Mouse (Mus musculus): ENCODE measurements at regions not wholly inside any gene's neighbourhood (a gene's known extent, or its start where the extent isn't known, plus 50 kb on each side); places are given as distances from the start of the nearest gene placed in this dataset.

DNA sequence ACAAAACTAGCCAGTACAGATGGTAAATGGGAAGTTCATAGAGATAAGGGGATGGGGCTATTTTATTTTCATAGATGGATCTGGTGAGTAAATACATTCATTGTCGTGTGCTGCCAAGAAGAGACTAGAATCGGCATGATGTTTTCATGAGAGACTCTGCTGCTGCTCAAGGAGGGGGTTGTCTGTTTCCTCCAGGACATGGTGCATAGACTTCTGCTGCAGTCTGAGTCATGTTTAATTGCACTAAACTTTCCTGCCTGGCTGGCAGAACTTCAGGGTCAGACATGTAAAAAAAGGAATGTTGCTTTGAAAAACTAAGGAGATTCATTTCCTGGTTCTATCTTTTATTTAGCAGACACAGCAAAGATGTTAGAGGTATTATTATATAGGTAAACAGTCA, 100.9 kb upstream of the B430305J03Rik start:
- no peak for ATAC-seq

DNA sequence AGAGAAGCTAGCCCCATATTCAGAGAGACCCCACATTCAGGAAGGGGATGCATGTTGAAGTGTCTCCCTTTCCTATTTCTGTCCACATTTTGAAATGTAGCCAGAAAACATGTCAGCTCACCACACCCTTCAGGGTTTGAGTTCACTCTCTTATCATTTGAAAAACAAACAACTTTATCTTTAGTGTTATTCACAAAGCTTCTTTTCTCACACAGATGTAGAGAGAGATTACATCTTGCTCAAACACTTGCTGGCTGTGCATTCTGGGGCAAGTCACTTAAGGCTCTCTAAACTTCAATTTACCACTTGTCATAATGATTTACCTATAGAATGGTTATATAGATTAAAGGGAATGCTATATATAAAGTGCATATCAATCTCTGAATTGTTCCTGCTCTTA, 94.3 kb upstream of the B430305J03Rik start:
- ATAC-seq = no peak

DNA sequence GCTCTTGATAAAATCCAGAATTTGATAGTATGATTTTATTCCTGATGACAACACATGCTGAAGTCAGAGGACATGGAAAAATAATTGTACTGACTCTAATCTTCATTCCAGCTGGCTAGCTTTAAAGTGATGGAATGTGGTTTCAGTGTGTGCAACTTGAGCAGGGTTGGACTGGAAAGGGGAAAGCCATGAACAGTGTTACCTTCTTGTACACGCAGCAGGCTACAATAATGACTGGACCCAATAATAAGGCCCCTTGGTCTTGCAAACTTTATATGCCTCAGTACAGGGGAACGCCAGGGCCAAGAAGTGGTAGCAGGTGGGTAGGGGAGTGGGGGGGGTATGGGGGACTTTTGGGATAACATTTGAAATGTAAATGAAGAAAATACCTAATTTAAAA, 90.8 kb upstream of the B430305J03Rik start:
- no peak for ATAC-seq

DNA sequence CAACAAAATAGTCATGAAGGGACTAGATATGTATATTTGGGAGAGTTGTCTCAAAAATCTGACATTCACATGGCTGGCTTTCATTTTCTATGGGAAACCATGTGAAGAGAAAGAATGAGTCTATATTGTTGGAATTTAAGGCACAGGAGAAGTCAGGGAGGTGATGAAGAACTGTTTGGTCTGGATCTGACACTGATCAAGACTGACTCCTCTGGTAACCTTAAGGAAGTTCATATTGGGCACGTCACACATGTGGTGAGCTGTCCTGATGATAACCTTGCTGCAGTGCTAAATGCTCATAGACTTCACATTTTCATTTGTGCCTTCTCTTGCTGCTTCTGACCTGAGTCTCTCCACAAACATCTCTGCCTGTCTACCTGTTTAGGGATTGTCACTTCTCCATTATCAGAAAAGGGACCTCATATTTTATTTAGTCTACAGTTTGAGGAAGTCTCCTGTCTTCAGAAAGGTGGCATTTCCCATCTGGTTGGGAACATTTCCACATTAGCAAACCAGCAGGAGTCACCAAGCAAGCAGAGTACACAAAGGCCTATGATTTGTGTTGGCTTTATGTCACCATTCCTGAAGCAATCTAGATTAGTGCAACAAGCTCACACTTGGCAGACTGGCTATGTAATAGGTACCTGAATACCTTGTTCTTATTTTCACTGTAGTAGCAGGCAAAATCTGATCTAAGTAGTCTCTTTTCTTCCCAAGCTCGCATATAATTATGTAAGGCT, 76.4 kb upstream of the B430305J03Rik start:
- no peak for ATAC-seq

DNA sequence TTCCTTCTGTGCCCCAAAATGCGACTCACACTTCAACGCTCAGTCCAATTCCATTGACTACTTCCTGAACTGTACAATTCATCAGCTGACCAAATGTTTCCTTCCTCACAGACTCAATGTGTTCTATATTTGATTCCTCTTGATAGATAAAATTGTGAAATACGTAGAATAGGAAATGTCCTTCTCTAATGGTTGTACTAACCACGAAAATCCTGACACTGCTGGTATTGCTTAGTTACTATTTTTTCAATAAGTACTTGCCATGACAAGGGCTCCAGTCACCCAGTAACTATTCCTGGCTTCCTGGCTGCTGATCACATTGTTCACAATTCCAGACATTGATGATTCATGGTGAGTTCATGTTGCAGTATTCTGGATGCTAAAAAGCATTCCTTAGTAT, 75.7 kb upstream of the B430305J03Rik start:
- no peak for ATAC-seq

DNA sequence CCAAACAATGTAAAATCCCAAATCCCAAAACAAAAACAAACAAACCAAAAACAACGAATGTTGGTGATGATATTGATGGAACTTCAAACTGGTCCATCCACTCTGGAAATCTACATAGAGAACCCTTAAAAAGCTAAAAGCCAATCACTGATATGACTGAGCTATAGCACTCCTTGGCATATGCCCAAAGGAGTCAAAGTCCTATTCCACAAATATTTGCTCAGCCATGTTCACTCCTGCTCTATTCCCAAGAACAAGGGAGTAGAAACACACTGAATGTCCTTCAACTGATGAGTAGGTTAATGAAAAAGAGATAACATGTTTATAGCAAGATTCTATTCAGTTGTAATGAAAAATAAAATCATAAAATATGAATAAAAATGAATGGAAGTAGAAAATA, 63.0 kb upstream of the B430305J03Rik start:
- ATAC-seq = no peak

DNA sequence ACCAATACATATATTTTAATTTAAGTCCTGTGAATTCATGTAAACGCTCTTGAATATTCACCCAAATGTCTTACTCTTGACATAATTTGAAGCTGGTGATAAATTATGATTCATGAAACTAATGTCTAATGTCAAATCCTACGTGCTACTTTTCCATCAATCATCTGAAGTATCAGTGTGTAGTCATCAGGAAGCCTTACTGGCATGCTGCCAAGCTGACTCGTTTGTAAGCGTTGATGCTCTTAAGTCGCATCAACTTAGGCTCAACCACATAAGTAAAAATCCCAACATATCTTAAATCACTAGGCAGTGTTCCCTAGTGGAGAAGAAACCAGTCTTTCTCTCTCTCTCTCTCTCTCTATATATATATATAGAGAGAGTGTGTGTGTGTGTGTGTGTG, 58.2 kb upstream of the B430305J03Rik start:
- ATAC-seq = no peak

DNA sequence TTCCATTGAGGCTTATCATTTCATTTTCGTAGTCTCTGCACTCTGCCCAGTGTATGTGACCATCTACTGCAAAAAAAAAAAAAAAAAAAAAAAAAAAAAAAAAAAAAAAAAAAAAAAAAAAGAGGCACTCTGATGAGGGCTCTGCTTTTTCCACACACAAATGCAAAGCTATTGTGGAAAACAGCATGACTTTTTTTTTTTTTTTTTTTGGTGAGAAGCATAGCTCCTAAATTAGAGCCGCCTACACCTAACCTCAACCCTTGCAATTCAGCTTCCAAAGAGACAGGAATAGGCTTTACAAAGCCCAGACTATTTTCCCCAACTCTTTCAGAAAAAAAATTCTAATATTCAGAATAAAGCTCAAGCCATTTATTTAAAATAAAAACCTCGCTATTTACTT, 54.0 kb upstream of the B430305J03Rik start:
- ATAC-seq = no peak

DNA sequence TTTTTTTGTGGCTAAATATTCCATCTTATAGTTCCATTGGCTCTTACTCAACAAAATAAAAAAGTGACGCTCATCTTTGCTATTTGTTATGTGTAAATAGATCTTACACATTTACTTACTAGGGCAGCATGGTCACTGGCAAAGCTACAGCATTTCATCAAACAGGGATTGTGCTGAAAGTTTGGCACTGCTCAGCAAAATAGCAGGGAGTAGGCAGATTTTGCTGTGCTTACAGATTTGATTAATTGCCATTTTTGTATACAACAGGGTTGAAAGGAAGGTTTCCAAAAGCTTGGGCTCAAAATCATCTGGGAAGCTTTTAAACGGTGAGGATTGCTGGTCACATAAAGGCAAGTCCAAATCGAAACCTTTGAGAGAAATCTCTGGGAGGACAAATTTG, 52.3 kb upstream of the B430305J03Rik start:
- no peak for ATAC-seq

All from activated CD4-positive, CD25-positive, alpha-beta regulatory T cell, adult 4 months (primary cell).